Mouse (Mus musculus): ENCODE results near the gene Prkcd. TPM values are rescaled to one million over a fixed set of nuclear protein-coding genes. Genes with fewer than 3 reads are reported as not detected.

The Prkcd gene
- total RNA-seq, 2 experiments from 2014 or later: 80.9 to 129 TPM

Small RNA genes within 50 kb of the gene (microRNA-seq; reads per million reads assigned to microRNA genes)
- 11.1 reads per million, percentile 19 among the genes with 10 or more reads in this experiment for gene Mir3076

Other genes with a start within 250 kb of the Prkcd start
- 10 to 100 TPM; 20.8 to 24.6 TPM for gene Dcp1a, start 146.7 kb downstream of the Prkcd start, total RNA-seq (2021)
- 10 to 100 TPM; 11.5 to 17.3 TPM for gene Cacna1d, start 134.8 kb downstream of the Prkcd start, total RNA-seq (2021)
- 100 to 1,000 TPM; 790 to 884 TPM for gene Tkt, start 77.9 kb downstream of the Prkcd start, total RNA-seq (2021)
- gene Rft1, start 28.1 kb upstream of the Prkcd start, total RNA-seq (2021): 10 to 100 TPM; 21.2 to 24.2 TPM
- gene Sfmbt1, start 88.6 kb upstream of the Prkcd start, total RNA-seq (2021): 10 to 100 TPM; 24.9 to 25.5 TPM
- 10 to 100 TPM; 23.2 to 27.1 TPM for gene Tmem110, start 199.4 kb upstream of the Prkcd start, total RNA-seq (2021)